Mouse (Mus musculus) liver, adult (tissue): Measurements from ENCODE around the gene Rfx8.
A peak's percentile ranks its signal among the peaks of the same experiment; 100 is the strongest.

Experiments
- GATA4 ChIP-seq: IDR thresholded peaks from 2 replicates; pipeline ENCODE4 v1.6.1; 2014; ENCODE audit warnings: mild to moderate bottlenecking, low read length; ENCODE audit not compliant: insufficient replicate concordance

Gene Rfx8

GRCm38 (mm10) chr1:39710604-39711003 is 10.2 kb downstream of the Rfx8 start:
- TF ChIP-seq GATA4: peak; percentile 38; the same call in 1 of the 2 replicates

GRCm38 (mm10) chr1:39710016-39710415 is 10.8 kb downstream of the Rfx8 start:
- no peak for TF ChIP-seq GATA4

- TF ChIP-seq GATA4: no peak
Measured at GRCm38 (mm10) chr1:39708778-39709177, 12.0 kb downstream of the Rfx8 start.

GRCm38 (mm10) chr1:39702216-39703046 is 18.4 kb downstream of the Rfx8 start:
- TF ChIP-seq GATA4: no peak

GRCm38 (mm10) chr1:39701274-39701602 is 19.6 kb downstream of the Rfx8 start:
- TF ChIP-seq GATA4: no peak

- TF ChIP-seq GATA4: no peak
Measured at GRCm38 (mm10) chr1:39700599-39701273, 20.1 kb downstream of the Rfx8 start.

- no peak for TF ChIP-seq GATA4
Measured at GRCm38 (mm10) chr1:39698456-39698855, 22.3 kb downstream of the Rfx8 start.

- no peak for TF ChIP-seq GATA4
Measured at GRCm38 (mm10) chr1:39695198-39695597, 25.6 kb downstream of the Rfx8 start.

- TF ChIP-seq GATA4: no peak
Measured at GRCm38 (mm10) chr1:39694756-39695155, 26.0 kb downstream of the Rfx8 start.

- TF ChIP-seq GATA4: no peak
Measured at GRCm38 (mm10) chr1:39691974-39692373, 28.8 kb downstream of the Rfx8 start.

GRCm38 (mm10) chr1:39691061-39691460 is 29.7 kb downstream of the Rfx8 start:
- TF ChIP-seq GATA4: no peak

GRCm38 (mm10) chr1:39688573-39688972 is 32.2 kb downstream of the Rfx8 start:
- TF ChIP-seq GATA4: no peak

GRCm38 (mm10) chr1:39687279-39687678 is 33.5 kb downstream of the Rfx8 start:
- TF ChIP-seq GATA4: no peak

GRCm38 (mm10) chr1:39685841-39686240 is 35.0 kb downstream of the Rfx8 start:
- peak; percentile 27; the same call in 1 of the 2 replicates for TF ChIP-seq GATA4

- TF ChIP-seq GATA4: no peak
Measured at GRCm38 (mm10) chr1:39681638-39682037, 39.2 kb downstream of the Rfx8 start.

- no peak for TF ChIP-seq GATA4
Measured at GRCm38 (mm10) chr1:39680546-39680945, 40.3 kb downstream of the Rfx8 start.

GRCm38 (mm10) chr1:39678883-39679282 is 41.9 kb downstream of the Rfx8 start:
- TF ChIP-seq GATA4: no peak

- no peak for TF ChIP-seq GATA4
Measured at GRCm38 (mm10) chr1:39676221-39676876, 44.4 kb downstream of the Rfx8 start.
